Mouse (Mus musculus) E14TG2a.4 (cell line): ENCODE measurements around the gene Dcun1d4.

Experiments used
- H3K27me3 ChIP-seq: 2 replicates; pipeline ENCODE4 v1.6.1; 2014; ENCODE audit warnings: low read length, control low read depth; ENCODE audit not compliant: insufficient read depth
- H3K36me3 ChIP-seq: 2 replicates; pipeline ENCODE4 v1.6.1; 2014; ENCODE audit warnings: low read length, control low read depth; ENCODE audit not compliant: insufficient read depth
- H3K4me1 ChIP-seq: replicated peaks from 2 replicates; pipeline ENCODE4 v1.6.1; 2014; ENCODE audit warnings: low read depth, low read length, control low read depth
- H3K4me3 ChIP-seq: replicated peaks from 2 replicates; pipeline ENCODE4 v1.5.1; 2014; ENCODE audit warnings: mild to moderate bottlenecking, low read length
- H3K9me3 ChIP-seq: 2 replicates; pipeline ENCODE4 v1.6.1; 2014; ENCODE audit warnings: low read length, control low read depth
- CTCF ChIP-seq: conservative IDR thresholded peaks from 2 replicates; pipeline ENCODE4 v1.5.1; 2014; ENCODE audit warnings: low read length
- NANOG ChIP-seq: IDR thresholded peaks from 2 replicates; pipeline ENCODE4 v1.6.1; 2014; ENCODE audit warnings: borderline replicate concordance, low read length, mixed read lengths
- POU5F1 ChIP-seq: IDR thresholded peaks from 2 replicates; pipeline ENCODE4 v1.6.1; 2014; ENCODE audit warnings: low read length, borderline replicate concordance

Gene Dcun1d4

DNA sequence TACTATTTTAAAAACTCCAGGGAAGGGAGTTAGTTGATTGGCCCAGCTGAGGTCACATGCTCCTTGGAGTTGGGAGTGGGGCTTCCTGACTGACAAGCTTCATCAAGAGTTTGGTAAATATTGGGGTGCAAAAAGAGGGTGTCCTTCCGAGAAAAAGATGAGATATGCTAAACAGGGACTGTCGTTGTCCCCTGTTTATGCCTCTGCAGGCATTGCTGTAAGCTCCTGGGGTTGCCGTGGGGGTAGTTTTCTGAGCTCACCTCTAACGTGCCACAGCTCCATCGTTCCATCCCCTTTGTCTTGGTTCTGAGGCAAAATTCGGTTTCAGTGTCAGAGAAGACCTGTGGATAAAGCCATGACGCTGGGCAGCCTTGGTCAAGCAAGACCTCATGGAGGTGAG lies at the start of gene Dcun1d4:
Gene Dcun1d4, plus strand, starts transcription at position 301 of the 400 bp plus-strand sequence.
- TF ChIP-seq CTCF (no peak), NANOG (no peak), POU5F1 (no peak)
- Histone ChIP-seq H3K27me3 (peaks cover 9% of the 10 kb centered on the region; the same call in 1 of the 2 replicates), H3K4me1 (no peaks in the 10 kb centered on the region; the same call in 1 of the 2 replicates), H3K4me3 (no peak within 1 kb of the TSS), H3K9me3 (peaks cover 5% of the 10 kb centered on the region; the same call in 1 of the 2 replicates), H3K36me3 (no peaks in the 10 kb centered on the region)

DNA sequence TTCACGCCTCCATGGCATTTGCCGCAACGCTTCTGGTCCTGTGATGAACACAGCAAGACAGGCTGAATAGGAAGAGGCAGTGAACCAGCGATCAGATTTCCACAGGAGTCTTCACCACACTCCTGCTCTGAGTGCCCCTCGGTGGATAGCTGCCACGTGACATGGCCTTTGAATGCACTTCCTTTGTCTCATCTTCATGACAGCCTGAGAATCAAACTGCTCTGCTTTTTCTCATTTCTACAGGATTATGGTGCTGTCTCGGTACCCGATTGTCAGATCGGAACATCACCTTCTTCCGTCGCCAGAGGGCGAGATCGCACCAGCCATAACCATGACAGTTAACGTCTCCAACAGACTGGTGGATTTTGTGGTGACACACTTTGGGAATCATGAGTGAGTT lies 49.2 kb upstream of the Dcun1d4 start:
- Histone ChIP-seq H3K4me1 (no peaks in the 10 kb centered on the region), H3K9me3 (no peaks in the 10 kb centered on the region), H3K36me3 (no peaks in the 10 kb centered on the region), H3K4me3 (no peak overlapping the region), H3K27me3 (no peaks in the 10 kb centered on the region)
- TF ChIP-seq CTCF: peak; percentile 43
- TF ChIP-seq POU5F1: no peak

- Histone ChIP-seq H3K27me3 (no peaks in the 10 kb centered on the region), H3K4me3 (no peak overlapping the region), H3K36me3 (no peaks in the 10 kb centered on the region), H3K9me3 (no peaks in the 10 kb centered on the region), H3K4me1 (no peaks in the 10 kb centered on the region)
- no peak for TF ChIP-seq CTCF
- TF ChIP-seq POU5F1: no peak
- TF ChIP-seq NANOG: no peak
Measured at GRCm38 (mm10) chr5:73432805-73433204, 48.0 kb upstream of the Dcun1d4 start.

DNA sequence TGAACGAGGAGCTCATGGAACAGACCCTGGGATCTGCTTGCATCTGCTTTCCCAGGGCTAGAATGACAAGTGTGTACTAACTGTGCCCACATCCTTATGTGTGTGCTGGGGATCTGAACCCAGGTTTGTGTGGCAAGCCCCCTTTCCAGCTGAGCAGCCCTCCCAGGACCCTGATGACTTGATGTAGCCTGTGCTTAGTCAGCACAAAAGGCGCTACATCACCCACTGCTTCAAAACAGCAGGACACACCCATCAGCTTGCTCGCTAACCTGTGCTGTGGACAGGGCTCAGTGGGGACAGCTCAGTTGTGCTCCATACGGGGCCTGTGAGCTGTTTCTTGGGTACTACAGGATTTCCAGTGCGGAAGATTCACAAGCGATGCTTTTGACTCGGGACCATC lies 46.0 kb upstream of the Dcun1d4 start:
- Histone ChIP-seq H3K9me3 (no peaks in the 10 kb centered on the region), H3K27me3 (no peaks in the 10 kb centered on the region), H3K4me3 (no peak overlapping the region), H3K4me1 (no peaks in the 10 kb centered on the region), H3K36me3 (no peaks in the 10 kb centered on the region)
- TF ChIP-seq POU5F1: no peak
- no peak for TF ChIP-seq CTCF
- no peak for TF ChIP-seq NANOG

DNA sequence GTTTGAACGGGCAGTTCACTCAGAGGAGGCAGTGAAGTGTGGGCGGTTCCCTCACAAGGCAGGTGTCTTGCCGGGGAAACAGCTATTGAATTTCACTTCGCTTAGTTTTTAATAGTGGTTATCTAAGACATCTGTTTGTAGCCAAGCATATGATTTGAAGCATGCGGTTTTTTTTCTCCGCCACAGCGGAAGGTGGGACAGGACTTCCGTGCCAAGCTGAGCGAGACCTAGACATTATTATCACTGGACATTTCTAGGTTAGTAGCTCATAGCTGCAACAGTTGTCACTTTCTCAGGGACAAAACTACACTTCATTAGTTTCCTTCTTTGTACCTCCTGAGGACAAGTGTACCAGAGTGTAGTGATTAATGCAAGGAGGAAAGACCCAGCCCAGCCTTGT lies 38.6 kb upstream of the Dcun1d4 start:
- Histone ChIP-seq H3K4me3 (no peak overlapping the region), H3K36me3 (no peaks in the 10 kb centered on the region), H3K4me1 (0 out of 2 replicates have a peak, but pooled peaks cover 4% of the 10 kb centered on the region), H3K27me3 (peaks cover 7% of the 10 kb centered on the region; the same call in 1 of the 2 replicates), H3K9me3 (no peaks in the 10 kb centered on the region)
- TF ChIP-seq POU5F1 (no peak), NANOG (no peak), CTCF (no peak)

DNA sequence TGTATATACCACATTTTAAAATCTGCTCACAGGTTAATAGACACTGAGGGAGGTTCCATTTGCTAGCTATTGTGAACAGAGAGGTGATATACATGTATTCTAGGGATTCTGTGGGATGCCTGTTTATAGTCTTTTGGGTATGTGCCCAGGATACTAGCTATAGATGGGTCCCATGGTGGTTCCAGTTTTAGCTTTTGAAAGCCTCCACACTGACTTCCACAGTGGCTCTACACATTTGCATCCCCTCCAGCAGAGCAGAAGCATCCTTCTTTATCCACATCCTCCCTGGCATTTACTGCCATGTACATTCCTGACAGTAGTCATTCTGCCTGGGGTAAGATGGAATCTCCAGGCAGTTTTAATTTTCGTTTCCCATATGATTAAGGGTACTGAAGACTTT lies 30.5 kb upstream of the Dcun1d4 start:
- Histone ChIP-seq H3K36me3 (no peaks in the 10 kb centered on the region), H3K4me1 (no peaks in the 10 kb centered on the region), H3K27me3 (no peaks in the 10 kb centered on the region), H3K9me3 (no peaks in the 10 kb centered on the region), H3K4me3 (no peak overlapping the region)
- TF ChIP-seq CTCF: no peak
- TF ChIP-seq POU5F1: no peak
- TF ChIP-seq NANOG: no peak

- Histone ChIP-seq H3K4me3 (no peak overlapping the region), H3K27me3 (no peaks in the 10 kb centered on the region), H3K9me3 (peaks cover 18% of the 10 kb centered on the region), H3K36me3 (no peaks in the 10 kb centered on the region), H3K4me1 (no peaks in the 10 kb centered on the region)
- TF ChIP-seq NANOG: no peak
- no peak for TF ChIP-seq CTCF
- no peak for TF ChIP-seq POU5F1
Measured at GRCm38 (mm10) chr5:73454502-73455306, 26.1 kb upstream of the Dcun1d4 start.

DNA sequence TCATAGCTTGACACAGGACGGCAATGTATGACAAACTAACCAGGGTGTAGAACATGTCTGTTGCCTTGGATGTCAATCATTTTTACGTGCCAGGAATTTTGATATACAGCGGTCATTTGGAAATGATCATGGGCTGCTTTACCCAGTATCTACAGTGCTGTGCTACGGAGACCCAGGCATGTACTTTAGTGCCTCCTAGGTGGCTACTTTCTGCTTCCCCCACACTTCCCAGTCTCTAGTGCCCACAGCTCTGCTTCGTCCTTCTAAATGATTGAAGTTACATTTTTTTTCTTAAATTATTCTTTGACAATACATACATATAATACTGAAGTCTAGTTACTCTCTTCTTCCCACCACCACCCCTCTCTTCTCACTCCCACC lies 25.5 kb upstream of the Dcun1d4 start:
- Histone ChIP-seq H3K27me3 (no peaks in the 10 kb centered on the region), H3K4me3 (no peak overlapping the region), H3K4me1 (no peaks in the 10 kb centered on the region), H3K9me3 (peaks cover 18% of the 10 kb centered on the region), H3K36me3 (no peaks in the 10 kb centered on the region)
- TF ChIP-seq POU5F1 (no peak), CTCF (no peak), NANOG (no peak)
